In the genomic region with DNA sequence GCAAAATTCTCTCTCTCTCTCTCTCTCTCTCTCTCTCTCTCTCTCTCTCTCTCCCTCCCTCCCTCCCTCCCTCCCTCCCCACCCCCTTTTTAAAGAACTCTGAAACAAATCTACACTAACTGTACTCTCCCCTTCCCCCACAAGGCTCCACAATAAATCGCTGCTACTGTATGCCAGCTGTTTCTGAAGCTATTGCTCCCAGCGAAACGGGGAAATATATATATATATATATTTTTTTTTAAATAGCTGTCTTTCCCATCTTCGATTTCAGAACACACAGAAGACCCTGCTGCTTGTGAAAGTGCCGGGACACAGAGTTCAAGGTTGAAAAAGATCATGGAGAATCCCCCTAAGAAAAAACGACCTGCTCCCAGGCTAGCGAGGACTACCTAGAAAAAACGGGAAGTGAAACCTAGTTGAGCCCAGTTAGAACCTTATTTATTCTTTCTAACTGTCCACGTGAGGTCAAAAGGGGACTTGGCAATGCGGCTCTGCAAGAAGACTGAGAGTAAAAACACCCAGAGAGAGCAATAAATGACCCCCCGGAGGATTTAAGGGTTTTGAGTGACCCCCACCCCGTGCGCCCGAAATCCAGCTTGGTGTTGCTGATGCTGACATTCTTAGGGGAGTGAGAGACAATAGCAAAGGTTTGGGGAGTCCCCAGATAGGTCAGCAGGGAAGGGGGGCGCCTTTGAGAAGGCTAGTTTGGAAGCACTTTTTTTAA, we compare ENCODE assay signal across 8 mouse cellular contexts. TPM values are rescaled to one million over a fixed set of nuclear protein-coding genes. Genes with fewer than 3 reads are reported as not detected.
DNase-seq lines count a peak whose midpoint lies in the region; ATAC-seq and TF ChIP-seq lines count a peak whose summit lies in the region.

No protein-coding gene starts in this region.

- DNase-seq in heart, adult 11 months, result peak; percentile 91
- DNase-seq in heart, postnatal 25 days (ENCODE audit: low spot score), result no peak
- DNase-seq in hindbrain, postnatal 0 days (ENCODE audit: low spot score), result peak; percentile 27
- DNase-seq in right cerebral cortex, postnatal 10 days (ENCODE audit: low spot score in 2 of 2), result no peak
- no peak for DNase-seq in adrenal gland, postnatal 10 days

- no peak for TF ChIP-seq CTCF in hindbrain, postnatal 0 days (IDR thresholded peaks at IDR 0.05; ENCODE audit: low read depth)

- H3K4me1 ChIP-seq in embryonic facial prominence, embryonic 15.5 days, result peaks cover 33% of the 10 kb centered on the region
- no peaks in the 10 kb centered on the region for H3K4me1 ChIP-seq in hindbrain, postnatal 0 days (ENCODE audit: insufficient read depth, low read length)
- peaks cover 31% of the 10 kb centered on the region for H3K4me1 ChIP-seq in midbrain, embryonic 13.5 days (replicated peaks)

- H3K36me3 ChIP-seq in embryonic facial prominence, embryonic 15.5 days, result no peaks in the 10 kb centered on the region
- no peaks in the 10 kb centered on the region for H3K36me3 ChIP-seq in hindbrain, postnatal 0 days (ENCODE audit: insufficient read depth, low read length)
- H3K36me3 ChIP-seq in midbrain, embryonic 13.5 days, result no peaks in the 10 kb centered on the region

- no peak for ATAC-seq in embryonic facial prominence, embryonic 15.5 days (ENCODE audit: insufficient number of reproducible peaks, low FRiP score, low TSS enrichment, low read depth)
- no peak for ATAC-seq in hindbrain, postnatal 0 days
- ATAC-seq in midbrain, embryonic 13.5 days, result no peak
- ATAC-seq in cerebellum, adult (ENCODE audit: insufficient number of reproducible peaks, low FRiP score, low TSS enrichment), result no peak

- H3K9ac ChIP-seq in embryonic facial prominence, embryonic 15.5 days, result peak overlapping the region; percentile 93
- peak overlapping the region; percentile 58 for H3K9ac ChIP-seq in hindbrain, postnatal 0 days (replicated peaks; ENCODE audit: low read length)
- H3K9ac ChIP-seq in midbrain, embryonic 13.5 days (replicated peaks), result peak overlapping the region; percentile 60

- intact Hi-C loops in heart, postnatal 25 days (cut with DNase I), result loop anchor here (5.0 to 10.0 kb wide), 3 partner anchors 91 to 589 kb away; a partner anchor contains a TSS

- H3K4me3 ChIP-seq in embryonic facial prominence, embryonic 15.5 days (replicated peaks), result peak overlapping the region; percentile 72
- H3K4me3 ChIP-seq in hindbrain, postnatal 0 days (ENCODE audit: low read length), result peak overlapping the region; percentile 55
- peak overlapping the region; percentile 65 for H3K4me3 ChIP-seq in midbrain, embryonic 13.5 days (replicated peaks)

- WGBS in embryonic facial prominence, embryonic 15.5 days, result under 1% methylated on average over 15 of the region's 15 CpGs
- under 1% methylated on average over 15 of the region's 15 CpGs for whole genome bisulfite sequencing in hindbrain, postnatal 0 days
- 1% methylated on average over 15 of the region's 15 CpGs for WGBS in midbrain, embryonic 13.5 days

- H3K27ac ChIP-seq in embryonic facial prominence, embryonic 15.5 days (replicated peaks), result peak overlapping the region; percentile 96
- H3K27ac ChIP-seq in hindbrain, postnatal 0 days, result peak overlapping the region; percentile 46; the same call in 1 of the 2 replicates
- no peak overlapping the region for H3K27ac ChIP-seq in midbrain, embryonic 13.5 days

- H3K4me2 ChIP-seq in embryonic facial prominence, embryonic 15.5 days (replicated peaks), result peak overlapping the region; percentile 83
- H3K4me2 ChIP-seq in hindbrain, postnatal 0 days (ENCODE audit: low read depth, low read length), result peak overlapping the region; percentile 97
- H3K4me2 ChIP-seq in midbrain, embryonic 13.5 days (replicated peaks), result peak overlapping the region; percentile 95

- H3K9me3 ChIP-seq in embryonic facial prominence, embryonic 15.5 days (replicated peaks), result no peaks in the 10 kb centered on the region
- H3K9me3 ChIP-seq in hindbrain, postnatal 0 days (ENCODE audit: low read length), result no peaks in the 10 kb centered on the region
- no peaks in the 10 kb centered on the region for H3K9me3 ChIP-seq in midbrain, embryonic 13.5 days

- no peaks in the 10 kb centered on the region for H3K27me3 ChIP-seq in embryonic facial prominence, embryonic 15.5 days
- no peaks in the 10 kb centered on the region for H3K27me3 ChIP-seq in hindbrain, postnatal 0 days (ENCODE audit: insufficient read depth, low read length)
- peaks cover 45% of the 10 kb centered on the region for H3K27me3 ChIP-seq in midbrain, embryonic 13.5 days

RNA-seq across cellular contexts. Expression of a gene that starts 2.4 kb away (rescaled TPM):
- total RNA-seq in heart, postnatal 25 days (2021), result 1 to 10 TPM; 5.3 to 6.5 TPM
- polyA plus RNA-seq in embryonic facial prominence, embryonic 15.5 days (2015; fragmentation: Nextera tagmentation; extraction: Ambion mirVana), result 86.3 TPM in 2 replicates
- 12.2 and 13.1 TPM in 2 replicates for total RNA-seq in hindbrain, postnatal 0 days (2014; rRNA removed)
- polyA plus RNA-seq in hindbrain, postnatal 0 days (2015; fragmentation: Nextera tagmentation; extraction: Ambion mirVana), result 30.6 TPM in 2 replicates
- 10.2 and 11.1 TPM in 2 replicates for polyA plus RNA-seq in midbrain, embryonic 13.5 days (2015; fragmentation: Nextera tagmentation; extraction: Ambion mirVana)
- 1 to 10 TPM; 5.1 to 5.2 TPM for total RNA-seq in adrenal gland, postnatal 10 days (2021)

RNA-seq across cellular contexts. Expression of a gene that starts 45.7 kb away (rescaled TPM):
- total RNA-seq in heart, postnatal 25 days (2021), result 1 to 10 TPM; 8.4 to 9.2 TPM
- polyA plus RNA-seq in embryonic facial prominence, embryonic 15.5 days (2015; fragmentation: Nextera tagmentation; extraction: Ambion mirVana), result 62.6 and 62.7 TPM in 2 replicates
- 5.4 and 10.4 TPM in 2 replicates for total RNA-seq in hindbrain, postnatal 0 days (2014; rRNA removed)
- polyA plus RNA-seq in hindbrain, postnatal 0 days (2015; fragmentation: Nextera tagmentation; extraction: Ambion mirVana), result 22.8 and 27.4 TPM in 2 replicates
- 34.6 and 38.8 TPM in 2 replicates for polyA plus RNA-seq in midbrain, embryonic 13.5 days (2015; fragmentation: Nextera tagmentation; extraction: Ambion mirVana)
- 10 to 100 TPM; 26.6 to 26.7 TPM for total RNA-seq in adrenal gland, postnatal 10 days (2021)

Comparison
In these comparisons a context has a peak if more than half of its experiments do, and no peak if none do; other contexts are left out.
1. DNase-seq: peak in heart, adult 11 months (single experiment) and hindbrain, postnatal 0 days (single experiment); none in heart, postnatal 25 days (single experiment), right cerebral cortex, postnatal 10 days (0 of 2) and adrenal gland, postnatal 10 days (single experiment).
2. Peak in every context shown above with its lines, with median percentiles within 50 percentile points of each other: H3K4me2 ChIP-seq, H3K4me3 ChIP-seq and H3K9ac ChIP-seq.